Mouse (Mus musculus): ENCODE results near the gene Rrp36. TPM values are rescaled to one million over a fixed set of nuclear protein-coding genes. Genes with fewer than 3 reads are reported as not detected.

Rrp36 gene
- total RNA-seq, 2 experiments from 2014 or later, result 16.3 to 18.1 TPM

DNA sequence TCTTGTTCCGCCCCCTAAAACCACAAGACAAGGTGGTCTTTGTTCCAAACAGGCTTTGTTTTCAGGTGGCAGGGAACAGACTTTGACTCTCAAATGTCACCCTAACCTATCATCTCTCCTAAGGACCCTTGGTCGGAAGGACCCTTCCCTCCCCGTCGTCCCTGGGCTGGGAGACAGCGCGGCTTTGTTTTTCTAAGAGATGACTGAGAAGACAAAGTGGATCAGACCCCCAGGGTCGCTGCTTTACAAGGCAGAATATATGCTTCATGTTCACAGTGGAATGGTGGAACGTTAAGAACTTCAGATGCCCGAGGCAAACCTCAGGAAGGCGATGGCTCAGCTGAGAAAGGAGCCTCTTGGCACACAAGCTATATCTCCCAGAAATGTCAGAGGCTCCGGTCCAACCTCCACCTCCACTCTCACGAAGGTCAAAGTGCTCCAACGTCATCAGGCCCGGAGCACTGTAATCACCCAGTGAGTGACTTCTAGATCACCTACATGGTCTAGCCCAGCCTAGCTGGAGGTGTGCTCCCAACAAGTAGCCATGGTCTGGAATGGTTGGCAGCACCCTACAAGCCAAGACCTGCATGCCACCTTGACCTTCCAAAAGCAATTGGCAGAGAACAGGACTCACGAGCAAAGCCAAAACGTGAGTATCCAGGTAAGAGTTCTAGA is 54.3 kb downstream of the Rrp36 start:
- DNase-seq (ENCODE audit: extremely low spot score in 1 of 2, low spot score in 1 of 2), result no peak

DNA sequence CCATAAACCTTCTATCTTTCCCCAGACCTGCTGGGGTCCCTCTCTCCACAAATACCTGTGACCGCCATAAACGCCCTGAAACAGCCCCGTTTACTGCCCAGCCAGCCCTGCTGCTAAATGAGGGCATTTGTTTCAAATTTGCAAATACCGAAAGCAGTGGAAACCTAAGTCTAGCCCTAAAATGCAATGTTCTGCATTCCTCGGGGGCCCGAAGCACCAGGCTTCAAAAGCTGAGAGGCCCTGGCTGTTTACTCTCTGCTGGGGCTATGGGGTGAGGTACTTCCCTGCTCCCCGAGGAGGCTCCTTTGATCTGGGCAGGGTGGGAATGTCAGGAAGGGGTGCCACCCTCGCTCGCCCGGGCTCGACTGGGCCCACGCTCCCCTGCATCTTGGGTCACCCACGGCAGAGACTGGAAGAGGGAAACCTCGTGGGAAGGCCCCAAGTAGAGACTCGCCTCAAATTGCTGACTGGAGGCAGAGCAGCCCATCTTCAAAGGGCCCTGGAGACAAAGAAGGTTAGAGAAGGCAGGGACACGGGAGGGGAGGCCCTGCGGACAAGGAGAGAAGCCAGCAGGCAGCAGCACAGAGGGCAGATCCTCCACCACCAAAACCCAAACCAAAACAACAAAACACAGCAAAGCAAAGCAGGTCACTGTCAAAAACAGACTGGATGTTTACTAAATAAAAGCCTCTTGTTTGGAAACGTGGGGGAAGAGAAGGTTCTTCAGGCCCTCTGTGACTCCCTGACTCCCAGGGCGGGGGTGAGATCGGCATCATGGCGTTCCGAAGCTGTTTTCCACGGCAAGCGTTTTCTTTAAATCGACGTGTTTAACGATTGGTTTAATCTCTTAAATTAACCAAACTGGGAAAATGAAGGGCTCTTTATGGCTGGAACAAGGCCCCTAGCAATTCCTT is 55.1 kb downstream of the Rrp36 start:
- DNase-seq (ENCODE audit: extremely low spot score in 1 of 2, low spot score in 1 of 2), result no peak

DNA sequence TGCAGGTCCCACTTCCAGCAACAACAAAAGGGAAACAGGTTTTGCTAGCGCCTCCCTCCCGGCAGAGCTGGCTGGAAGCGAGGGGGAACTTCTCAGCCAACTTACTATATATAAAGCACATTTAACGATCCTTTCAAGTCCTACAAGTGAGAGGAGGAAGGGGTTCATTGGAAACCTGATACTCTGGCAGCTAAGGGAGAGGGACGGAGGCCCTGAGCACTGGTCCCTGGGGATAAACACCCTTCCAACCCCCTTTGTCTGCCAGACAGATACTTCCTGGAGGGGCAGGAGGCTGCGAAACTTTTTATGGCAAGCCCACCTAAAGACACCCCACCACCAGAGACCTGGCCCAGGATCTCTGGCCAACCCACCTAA is 55.8 kb downstream of the Rrp36 start:
- DNase-seq (ENCODE audit: extremely low spot score in 1 of 2, low spot score in 1 of 2), result no peak

DNA sequence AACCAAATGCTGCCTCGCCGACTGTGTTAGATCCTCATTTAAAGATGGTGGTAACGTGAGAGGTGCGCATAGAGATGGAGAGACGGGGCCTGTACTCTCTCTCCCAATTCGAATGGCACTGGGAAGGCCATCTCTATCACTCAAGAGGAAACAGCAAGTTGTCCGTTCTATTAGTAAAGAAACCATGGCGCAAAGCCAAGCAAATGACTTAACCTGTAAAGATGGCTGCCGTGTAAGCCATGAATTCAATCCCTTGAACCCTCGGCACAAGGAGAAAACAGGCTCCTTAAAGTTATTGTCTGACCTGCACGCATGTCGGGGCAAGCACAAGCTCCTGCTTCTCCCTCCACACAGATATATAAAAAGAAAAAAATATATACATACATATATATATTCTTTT is 56.4 kb downstream of the Rrp36 start:
- no peak for DNase-seq (ENCODE audit: extremely low spot score in 1 of 2, low spot score in 1 of 2)

Other genes starting within 250 kb of the Rrp36 start
- 1 to 10 TPM; 2.5 to 2.9 TPM for gene Crip3, start 245.4 kb downstream of the Rrp36 start, total RNA-seq (2021)
- gene Slc22a7, start 235.9 kb downstream of the Rrp36 start, total RNA-seq (2021), result under 1 TPM in 1 of 2 experiments, not detected in 1; 0.32 TPM
- 100 to 1,000 TPM; 112 to 124 TPM for gene Ttbk1, start 186.7 kb downstream of the Rrp36 start, total RNA-seq (2021)
- 1 to 10 TPM; 5.1 to 6.7 TPM for gene Dnph1, start 177.6 kb downstream of the Rrp36 start, total RNA-seq (2021)
- gene Cul9, start 128.0 kb downstream of the Rrp36 start, total RNA-seq (2021), result 10 to 100 TPM; 51.1 to 57.4 TPM
- gene Srf, start 118.2 kb downstream of the Rrp36 start, total RNA-seq (2021), result 10 to 100 TPM; 75.9 to 80.6 TPM
- gene Ptk7, start 44.8 kb downstream of the Rrp36 start, total RNA-seq (2021), result 1 to 10 TPM; 8.9 to 9.4 TPM
- 10 to 100 TPM; 16.8 to 17.0 TPM for gene Klc4, start 28.3 kb downstream of the Rrp36 start, total RNA-seq (2021)
- gene Mrpl2, start 28.1 kb downstream of the Rrp36 start, total RNA-seq (2021), result 10 to 100 TPM; 51.5 to 57.4 TPM
- 10 to 100 TPM; 19.7 to 20.9 TPM for gene Cul7, start 24.0 kb downstream of the Rrp36 start, total RNA-seq (2021)
- 100 to 1,000 TPM in 1 of 2 experiments, 10 to 100 TPM in 1; 94.9 to 109 TPM for gene Mea1, start 4.4 kb upstream of the Rrp36 start, total RNA-seq (2021)
- gene Klhdc3, start 6.6 kb upstream of the Rrp36 start, total RNA-seq (2021), result 100 to 1,000 TPM; 180 to 197 TPM
- 10 to 100 TPM; 88.1 to 91.8 TPM for gene Ppp2r5d, start 30.8 kb upstream of the Rrp36 start, total RNA-seq (2021)
- 10 to 100 TPM; 52.7 to 53.5 TPM for gene Pex6, start 37.1 kb upstream of the Rrp36 start, total RNA-seq (2021)
- gene Gnmt, start 54.8 kb upstream of the Rrp36 start, total RNA-seq (2021), result under 1 TPM in 1 of 2 experiments, not detected in 1; 0.68 TPM
- 10 to 100 TPM; 62.3 to 68.2 TPM for gene Cnpy3, start 77.9 kb upstream of the Rrp36 start, total RNA-seq (2021)
- not detected for gene Ptcra, start 89.4 kb upstream of the Rrp36 start, total RNA-seq (2021)
- gene 2310039H08Rik, start 98.3 kb upstream of the Rrp36 start, total RNA-seq (2021), result 10 to 100 TPM in 1 of 2 experiments, 1 to 10 TPM in 1; 7.5 to 10.5 TPM
- 10 to 100 TPM; 51.4 to 53.8 TPM for gene Rpl7l1, start 108.3 kb upstream of the Rrp36 start, total RNA-seq (2021)
- gene Bicral, start 184.1 kb upstream of the Rrp36 start, total RNA-seq (2021), result 10 to 100 TPM; 47.5 to 60.3 TPM
- 10 to 100 TPM; 34.6 to 36.7 TPM for gene Tbcc, start 216.3 kb upstream of the Rrp36 start, total RNA-seq (2021)
- gene Prph2, start 236.1 kb upstream of the Rrp36 start, total RNA-seq (2021), result not detected

Data from layer of hippocampus, postnatal 25 days (tissue).